Mouse (Mus musculus) kidney, adult 2 months (tissue): ENCODE data around the gene Samm50. TPM values are rescaled to one million over a fixed set of nuclear protein-coding genes. Genes with fewer than 3 reads are reported as not detected.

ENCODE experiments used
- DNase-seq: peaks from one replicate; pipeline ENCODE4 v3.0.0; 2021
- H3K27ac ChIP-seq: fragments of 200-500 bp; 2 replicates; pipeline ENCODE4 v1.5.1; 2012; ENCODE audit warnings: low read depth, low read length, control low read depth, inconsistent platforms; ENCODE audit not compliant: insufficient read depth
- H3K27me3 ChIP-seq: fragments of 200-500 bp; replicated peaks from 2 replicates; pipeline ENCODE4 v1.6.1; 2012; ENCODE audit warnings: mild to moderate bottlenecking, moderate library complexity, low read length, inconsistent platforms; ENCODE audit not compliant: control insufficient read depth, insufficient read depth
- H3K36me3 ChIP-seq: fragments of 200-500 bp; 2 replicates; pipeline ENCODE4 v1.6.1; 2012; ENCODE audit warnings: mild to moderate bottlenecking, moderate library complexity, low read length, inconsistent platforms; ENCODE audit not compliant: control insufficient read depth, insufficient read depth
- H3K4me1 ChIP-seq: fragments of 200-500 bp; 2 replicates; pipeline ENCODE4 v1.6.1; 2011; ENCODE audit warnings: low read length; ENCODE audit not compliant: control insufficient read depth, insufficient read depth
- H3K4me3 ChIP-seq: fragments of 200-500 bp; 2 replicates; pipeline ENCODE4 v1.5.1; 2011; ENCODE audit warnings: mild to moderate bottlenecking, low read depth, low read length, control low read depth; ENCODE audit not compliant: insufficient read depth
- CTCF ChIP-seq: fragments of 200-500 bp; conservative IDR thresholded peaks from 2 replicates; pipeline ENCODE4 v1.5.1; 2011; ENCODE audit warnings: low read depth, mild to moderate bottlenecking, control low read depth, low read length, moderate library complexity, mixed read lengths; ENCODE audit not compliant: insufficient read depth, insufficient read length
- POLR2A ChIP-seq: fragments of 200-500 bp; IDR thresholded peaks from one replicate; pipeline ENCODE4 v1.6.1; 2011; ENCODE audit warnings: low read depth, low read length, control low read depth
- WGBS: fragments of 180-500 bp; shearing (Covaris S2); methylation state at CpG from one replicate; pipeline ENCODE4 v1.1.7; 2018; 5-methylcytosine and 5-hydroxymethylcytosine counted together
- polyA plus RNA-seq: library from polyadenylated mRNA; depleted of rRNA; stranded (reverse); fragments of >200 nt; gene quantifications from 2 replicates; pipeline ENCODE4 v1.2.3, GENCODE M21; 2012

The Samm50 gene
- polyA plus RNA-seq, 1 experiment: 22.9 TPM

DNA sequence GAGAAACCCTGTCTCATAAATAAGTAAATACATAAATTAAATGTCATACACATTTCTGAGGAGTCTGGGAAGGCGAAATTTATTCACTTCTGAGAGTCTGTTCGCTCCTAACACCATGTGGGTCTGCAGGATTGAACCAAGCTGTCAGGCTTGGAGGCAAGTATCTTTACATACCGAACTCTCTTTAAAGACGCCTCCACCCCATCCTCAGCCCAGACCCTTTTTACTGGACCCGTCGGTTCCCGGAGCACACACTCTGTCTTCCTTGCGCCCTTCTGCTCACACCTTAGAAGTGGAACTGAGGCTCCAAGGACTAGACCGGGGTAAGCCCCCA is 350 bp upstream of the Samm50 start:
- Histone ChIP-seq H3K27me3 (no peaks in the 10 kb centered on the region), H3K4me3 (peak overlapping the region; percentile 68), H3K4me1 (peaks cover 14% of the 10 kb centered on the region), H3K27ac (peak overlapping the region; percentile 14; the same call in 1 of the 2 replicates), H3K36me3 (no peaks in the 10 kb centered on the region)
- no peak for DNase-seq
- TF ChIP-seq CTCF: no peak
- TF ChIP-seq POLR2A: no peak
- 4% methylated on average over 9 of the region's 9 CpGs for WGBS

DNA sequence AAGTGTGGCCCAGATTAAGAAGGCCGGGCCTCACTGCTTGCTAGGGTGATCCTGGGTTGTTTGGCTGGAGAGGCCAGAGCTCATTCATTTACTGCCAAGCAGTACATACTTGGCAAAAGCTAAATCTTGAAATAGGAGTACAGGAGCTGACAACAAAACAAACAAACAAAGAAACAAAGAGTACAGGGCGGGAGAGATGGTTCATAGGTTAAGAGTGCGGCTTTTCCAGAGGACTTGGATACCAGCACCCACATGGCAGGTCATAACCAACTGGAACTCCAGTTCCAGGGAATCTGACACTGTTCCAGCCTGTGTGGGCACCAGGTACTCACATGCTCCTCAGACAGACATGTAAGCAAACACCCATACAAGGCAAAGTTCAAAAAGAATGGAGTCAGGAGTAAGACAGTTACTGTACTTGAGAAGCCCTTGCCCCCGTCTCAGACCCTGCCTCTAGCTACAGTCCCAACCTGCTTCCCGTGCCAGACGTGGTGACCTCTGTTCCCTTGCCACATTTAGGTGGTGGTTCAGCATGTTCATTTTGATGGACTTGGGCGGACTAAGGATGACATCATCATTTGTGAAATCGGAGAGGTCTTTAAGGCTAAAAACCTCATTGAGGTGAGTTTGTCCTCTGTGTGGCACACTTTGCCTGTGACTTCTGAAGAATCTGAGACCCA is 4.6 kb downstream of the Samm50 start:
- Histone ChIP-seq H3K27ac (no peak overlapping the region), H3K4me1 (peaks cover 11% of the 10 kb centered on the region), H3K36me3 (peaks cover 7% of the 10 kb centered on the region), H3K4me3 (no peak overlapping the region), H3K27me3 (no peaks in the 10 kb centered on the region)
- no peak for TF ChIP-seq CTCF
- TF ChIP-seq POLR2A: no peak
- DNase-seq: peak; percentile 40
- WGBS: 53% methylated on average over 8 of the region's 8 CpGs

DNA sequence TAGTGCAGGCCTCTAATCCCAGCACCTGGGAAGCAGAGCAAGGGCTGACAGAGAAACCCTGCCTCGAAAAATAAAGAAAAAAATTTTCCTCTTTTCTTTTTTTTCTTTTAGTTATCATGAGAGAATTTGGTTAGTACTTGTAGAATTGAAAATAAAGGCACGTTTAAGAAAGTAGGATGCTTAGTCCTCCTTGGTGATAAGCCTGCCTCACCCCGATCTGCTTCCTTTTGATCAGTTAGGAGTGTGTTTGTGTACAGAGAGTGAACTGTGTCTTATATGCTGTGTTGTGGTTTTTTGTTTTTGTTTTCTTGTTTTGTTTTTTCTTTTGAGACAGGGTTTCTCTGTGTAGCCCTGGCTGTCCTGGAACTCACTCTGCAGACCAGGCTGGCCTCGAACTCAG is 15.3 kb downstream of the Samm50 start:
- no peaks in the 10 kb centered on the region; the same call in none of the 2 replicates for H3K36me3 ChIP-seq

DNA sequence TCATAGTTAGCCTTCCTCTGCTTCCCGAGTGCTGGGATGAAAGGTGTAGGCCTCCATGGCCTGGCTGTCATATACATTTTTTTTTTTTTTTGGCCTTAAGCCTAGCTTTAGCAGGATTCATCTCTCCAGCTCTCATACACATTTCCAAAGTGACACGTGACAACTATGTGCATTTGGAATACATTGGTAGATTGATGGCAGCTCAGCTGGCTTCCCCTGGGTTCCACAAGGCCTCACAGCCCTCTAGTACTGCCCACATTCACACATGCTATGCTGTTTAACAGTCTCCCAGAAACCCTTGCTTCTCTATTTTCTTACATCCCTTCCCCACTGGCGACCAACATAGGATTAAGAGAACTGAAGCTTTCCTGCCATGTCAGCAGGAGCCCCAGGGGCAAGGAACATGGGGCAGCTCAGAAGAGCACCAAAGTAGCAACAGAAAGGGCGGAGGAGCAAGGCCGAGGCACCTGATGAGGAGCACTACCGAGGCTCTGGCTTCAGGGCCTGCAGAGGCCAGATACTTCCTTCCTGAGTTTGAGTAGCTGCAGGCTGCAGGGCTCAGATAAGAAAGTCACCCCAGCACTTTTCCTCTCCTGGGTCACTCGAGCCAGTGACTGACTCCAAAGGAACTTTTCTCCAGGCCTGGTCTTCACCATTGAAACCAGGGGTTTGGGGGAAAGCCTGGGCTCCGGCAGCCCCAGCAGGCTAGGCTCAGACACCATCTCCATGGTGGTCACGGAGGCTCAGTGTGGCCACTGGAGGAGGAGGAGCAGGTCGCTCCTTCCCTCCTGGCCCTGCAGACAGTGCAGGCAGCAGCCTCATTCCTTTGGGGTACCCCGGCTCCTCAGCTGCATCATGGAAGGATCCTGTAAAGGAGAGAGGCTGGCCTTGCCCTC is 17.7 kb downstream of the Samm50 start:
- no peak overlapping the region for H3K27ac ChIP-seq
- peak; percentile 37 for DNase-seq
- TF ChIP-seq POLR2A: no peak
- TF ChIP-seq CTCF: no peak
- H3K36me3 ChIP-seq: no peaks in the 10 kb centered on the region; the same call in 1 of the 2 replicates
- no peak overlapping the region for H3K4me3 ChIP-seq
- no peaks in the 10 kb centered on the region for H3K27me3 ChIP-seq
- H3K4me1 ChIP-seq: 0 out of 2 replicates have a peak, but pooled peaks cover 3% of the 10 kb centered on the region
- WGBS: 72% methylated on average over 11 of the region's 11 CpGs

More for the DNA sequence above, 15.3 kb downstream of the Samm50 start:
- 97% methylated on average over 4 of the region's 4 CpGs for WGBS
- H3K4me1 ChIP-seq: no peaks in the 10 kb centered on the region
- no peak overlapping the region for H3K27ac ChIP-seq
- no peak overlapping the region for H3K4me3 ChIP-seq
- TF ChIP-seq POLR2A (no peak), CTCF (no peak)
- DNase-seq: no peak
- no peaks in the 10 kb centered on the region for H3K27me3 ChIP-seq

DNA sequence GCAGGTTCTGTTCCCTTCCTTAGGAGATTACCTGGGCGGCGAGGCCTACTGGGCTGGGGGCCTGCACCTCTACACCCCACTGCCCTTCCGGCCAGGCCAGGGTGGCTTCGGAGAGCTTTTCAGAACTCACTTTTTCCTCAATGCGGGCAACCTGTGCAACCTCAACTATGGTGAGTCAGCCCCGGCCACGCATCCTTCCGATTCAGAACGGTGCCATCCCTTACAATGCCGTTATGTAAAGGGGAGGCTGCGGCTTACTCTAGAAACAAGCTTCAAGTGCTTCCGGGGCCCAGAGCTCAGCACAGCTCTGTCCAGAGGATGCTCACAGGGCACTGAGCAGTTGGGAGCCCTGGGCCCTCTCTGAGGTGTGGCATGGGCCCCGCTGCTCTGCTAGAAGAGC is 18.4 kb downstream of the Samm50 start:
- 92% methylated on average over 13 of the region's 13 CpGs for WGBS
- DNase-seq: no peak

DNA sequence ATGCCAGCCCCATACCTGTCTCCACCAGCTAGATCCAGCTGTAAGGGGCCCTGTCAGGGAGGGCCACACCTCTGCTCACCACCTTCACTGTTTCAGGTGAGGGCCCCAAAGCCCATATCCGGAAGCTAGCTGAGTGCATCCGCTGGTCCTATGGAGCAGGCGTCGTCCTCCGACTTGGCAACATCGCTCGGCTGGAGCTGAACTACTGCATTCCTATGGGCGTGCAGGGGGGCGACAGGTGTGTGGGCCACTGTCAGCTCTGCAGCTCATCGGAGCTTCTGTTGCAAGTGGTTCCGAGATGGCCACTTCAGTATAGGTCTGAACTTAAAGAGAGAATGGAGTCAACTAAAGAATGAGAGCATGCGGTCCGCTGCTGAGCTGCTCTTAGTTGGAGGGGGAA is 18.9 kb downstream of the Samm50 start:
- 89% methylated on average over 13 of the region's 13 CpGs for WGBS
- peaks cover 3% of the 10 kb centered on the region; the same call in 1 of the 2 replicates for H3K4me1 ChIP-seq
- H3K4me3 ChIP-seq: no peak overlapping the region
- no peaks in the 10 kb centered on the region for H3K27me3 ChIP-seq
- TF ChIP-seq CTCF (no peak), POLR2A (no peak)
- DNase-seq: no peak
- no peak overlapping the region for H3K27ac ChIP-seq
- H3K36me3 ChIP-seq: no peaks in the 10 kb centered on the region; the same call in 1 of the 2 replicates

More for the DNA sequence above, 18.4 kb downstream of the Samm50 start:
- Histone ChIP-seq H3K36me3 (no peaks in the 10 kb centered on the region; the same call in 1 of the 2 replicates), H3K27me3 (no peaks in the 10 kb centered on the region), H3K4me1 (peaks cover 3% of the 10 kb centered on the region; the same call in 1 of the 2 replicates), H3K27ac (no peak overlapping the region), H3K4me3 (no peak overlapping the region)
- TF ChIP-seq POLR2A (no peak), CTCF (no peak)

DNA sequence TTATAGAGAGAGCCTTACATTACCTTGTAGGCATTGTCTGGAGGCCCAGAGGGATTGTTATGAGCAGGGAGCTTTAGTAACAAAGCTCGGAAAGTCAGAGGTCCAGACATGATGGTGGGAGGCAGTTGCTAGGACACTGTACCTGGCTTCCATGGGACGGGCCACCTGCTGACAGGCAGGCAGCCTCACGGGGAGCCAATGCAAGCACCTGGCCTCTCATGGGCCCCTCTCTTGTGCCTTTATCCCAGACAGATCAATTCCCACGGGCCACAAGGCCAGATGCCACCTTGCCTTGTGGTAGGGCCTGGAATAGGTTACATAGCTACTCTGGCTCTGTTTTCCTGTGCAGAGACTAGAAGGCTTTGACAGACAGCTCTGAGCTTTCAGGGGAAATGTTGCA is 19.5 kb downstream of the Samm50 start:
- Histone ChIP-seq H3K36me3 (no peaks in the 10 kb centered on the region; the same call in 1 of the 2 replicates), H3K4me3 (no peak overlapping the region), H3K27me3 (no peaks in the 10 kb centered on the region), H3K27ac (no peak overlapping the region), H3K4me1 (peaks cover 6% of the 10 kb centered on the region; the same call in 1 of the 2 replicates)
- TF ChIP-seq CTCF: no peak
- no peak for TF ChIP-seq POLR2A
- WGBS: 84% methylated on average over 4 of the region's 4 CpGs
- DNase-seq: no peak
